Mouse (Mus musculus) mouse embryonic stem cell (cell line): ENCODE data around the gene Gm7029.

ENCODE experiments used
- in situ Hi-C, 2 experiments: fragments of 300-500 bp; cut with MboI; formaldehyde crosslinking; loops; 1 replicate in 1 of 2; 3 replicates in 1 of 2; pipeline ENCODE4 v1.14.3; 2019 to 2020; ENCODE audit warnings: low sequenced_read_pairs in 2 of 2, low pct_unique_long_range_greater_than_20kb in 1 of 2, mixed read lengths in 1 of 2; ENCODE audit not compliant: unreplicated experiment in 1 of 2

The Gm7029 gene

DNA sequence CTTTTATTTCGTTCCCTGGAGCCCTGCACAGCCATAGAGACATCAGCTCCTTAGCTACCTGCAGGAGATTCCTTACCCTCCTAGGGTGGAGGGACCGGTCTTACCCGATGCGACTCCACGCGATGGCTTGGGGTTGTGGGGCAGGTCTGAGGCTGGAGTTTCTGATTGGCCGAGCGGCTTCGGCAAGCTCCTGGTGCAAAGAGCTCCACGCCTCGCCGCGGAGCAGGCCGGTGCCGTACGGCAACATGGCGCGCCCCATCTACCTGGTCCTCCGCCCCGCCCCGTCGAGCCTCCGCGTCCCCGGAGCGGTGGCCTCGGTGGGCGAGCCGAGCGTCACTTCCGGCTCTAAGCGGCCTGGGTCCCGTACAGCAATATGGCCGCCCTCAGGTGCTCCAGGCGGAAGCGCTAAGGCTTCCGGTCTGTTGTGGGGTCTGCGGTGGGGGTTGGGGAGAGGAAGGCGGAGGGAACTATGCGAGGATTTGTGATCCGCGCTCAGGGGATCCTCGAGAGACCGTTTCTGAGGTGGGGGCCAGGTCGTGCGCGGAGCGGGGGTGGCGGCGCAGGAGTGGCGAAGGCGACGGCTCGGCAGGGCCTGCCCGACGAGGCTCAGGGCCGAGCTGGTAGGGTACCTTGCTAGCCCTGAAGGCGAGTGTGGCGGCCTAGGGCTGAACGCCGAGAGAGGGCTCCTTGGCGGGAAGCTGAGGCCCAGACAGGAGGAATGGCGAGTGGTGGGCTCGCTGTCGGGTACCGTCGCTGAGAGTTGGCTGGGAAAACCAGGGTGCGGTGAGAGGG, 35.6 kb downstream of the Gm7029 start, which contains the start of gene Daxx:
Gene Daxx, plus strand, starts transcription at position 338 of the 792 bp plus-strand sequence.
- in situ Hi-C loops, result no loop called here

DNA sequence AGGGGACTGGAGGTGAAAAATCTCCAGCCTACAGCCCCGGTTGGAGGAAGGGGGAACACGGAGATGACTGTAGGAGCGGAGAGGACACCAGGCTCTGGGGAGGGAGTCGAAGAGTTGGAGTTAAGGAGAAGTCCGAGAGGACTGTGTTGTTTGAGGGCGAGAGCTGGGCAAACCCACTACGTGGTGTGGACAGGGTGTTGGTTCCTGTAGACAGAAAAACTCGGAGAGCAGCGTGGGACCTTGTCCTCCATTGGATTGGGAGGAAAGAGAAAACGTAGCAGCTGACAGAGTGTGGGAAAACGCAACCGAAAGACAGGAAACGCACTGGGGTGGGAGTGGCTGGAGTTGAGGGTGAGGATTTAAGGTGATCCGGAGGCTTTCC, 36.2 kb downstream of the Gm7029 start:
- in situ Hi-C loops, result no loop called here

DNA sequence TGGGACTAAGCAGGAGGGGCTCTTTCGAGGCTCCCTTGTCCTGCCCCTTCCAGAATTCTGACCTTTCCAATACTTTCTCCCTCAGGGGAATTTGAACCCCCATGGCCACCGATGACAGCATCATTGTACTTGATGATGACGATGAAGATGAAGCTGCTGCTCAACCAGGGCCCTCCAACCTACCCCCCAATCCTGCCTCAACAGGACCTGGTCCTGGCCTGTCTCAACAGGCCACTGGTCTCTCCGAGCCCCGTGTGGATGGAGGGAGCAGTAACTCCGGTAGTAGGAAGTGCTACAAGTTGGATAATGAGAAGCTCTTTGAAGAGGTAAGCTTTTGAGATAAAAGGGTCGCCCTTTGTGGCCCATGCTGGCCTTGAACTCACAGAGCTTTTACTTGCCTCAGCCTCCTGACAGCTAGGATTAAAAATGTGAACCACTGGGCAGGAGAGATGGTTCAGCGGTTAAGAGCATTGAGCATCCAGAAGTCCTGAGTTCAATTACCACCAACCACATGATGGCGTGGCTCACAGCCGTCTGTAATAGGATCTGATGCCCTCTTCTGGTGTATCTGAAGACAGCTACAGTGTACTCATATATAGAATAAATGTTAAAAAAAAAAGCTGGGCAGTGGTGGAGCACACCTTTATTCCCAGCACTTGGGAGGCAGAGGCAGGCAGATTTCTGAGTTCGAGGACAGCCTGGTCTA, 36.9 kb downstream of the Gm7029 start:
- in situ Hi-C loops, result no loop called here

DNA sequence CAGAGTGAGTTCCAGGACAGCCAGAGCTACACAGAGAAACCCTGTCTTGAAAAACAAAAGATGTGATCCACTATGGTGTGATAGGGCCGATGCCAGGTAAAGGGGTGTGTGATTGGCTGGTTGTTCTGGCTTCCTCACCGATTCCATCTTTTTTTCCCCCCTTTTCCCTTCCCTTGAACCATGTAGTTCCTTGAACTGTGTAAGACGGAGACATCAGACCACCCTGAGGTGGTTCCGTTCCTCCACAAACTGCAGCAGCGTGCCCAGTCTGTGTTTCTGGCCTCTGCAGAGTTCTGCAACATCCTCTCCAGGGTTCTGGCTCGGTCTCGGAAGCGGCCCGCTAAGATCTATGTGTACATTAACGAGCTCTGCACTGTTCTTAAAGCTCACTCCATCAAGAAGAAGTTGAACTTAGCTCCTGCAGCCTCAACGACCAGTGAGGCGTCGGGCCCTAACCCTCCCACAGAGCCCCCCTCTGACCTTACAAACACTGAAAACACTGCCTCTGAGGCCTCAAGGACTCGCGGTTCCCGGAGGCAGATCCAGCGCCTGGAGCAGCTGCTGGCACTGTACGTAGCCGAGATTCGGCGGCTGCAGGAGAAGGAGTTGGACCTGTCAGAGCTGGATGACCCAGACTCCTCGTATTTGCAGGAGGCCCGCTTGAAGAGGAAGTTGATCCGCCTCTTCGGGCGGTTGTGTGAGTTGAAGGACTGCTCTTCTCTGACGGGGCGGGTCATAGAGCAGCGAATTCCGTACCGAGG, 37.6 kb downstream of the Gm7029 start:
- in situ Hi-C loops, result no loop called here

DNA sequence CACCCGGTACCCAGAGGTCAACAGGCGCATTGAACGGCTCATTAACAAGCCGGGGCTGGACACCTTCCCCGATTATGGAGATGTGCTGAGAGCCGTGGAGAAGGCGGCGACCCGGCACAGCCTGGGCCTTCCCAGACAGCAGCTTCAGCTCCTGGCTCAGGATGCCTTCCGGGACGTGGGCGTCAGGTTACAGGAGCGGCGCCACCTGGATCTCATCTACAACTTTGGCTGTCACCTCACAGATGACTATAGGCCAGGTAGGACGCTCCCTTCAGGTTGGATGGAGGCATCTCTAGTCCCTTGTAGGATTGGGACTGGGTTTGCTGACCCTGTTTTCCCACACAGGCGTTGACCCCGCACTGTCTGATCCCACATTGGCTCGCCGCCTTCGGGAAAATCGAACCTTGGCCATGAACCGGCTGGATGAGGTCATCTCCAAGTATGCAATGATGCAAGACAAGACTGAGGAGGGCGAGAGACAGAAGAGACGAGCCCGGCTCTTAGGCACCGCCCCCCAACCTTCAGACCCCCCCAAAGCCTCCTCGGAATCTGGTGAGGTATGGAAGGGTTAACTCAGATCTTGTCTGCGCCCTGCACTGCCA, 38.3 kb downstream of the Gm7029 start:
- in situ Hi-C loops, result no loop called here

DNA sequence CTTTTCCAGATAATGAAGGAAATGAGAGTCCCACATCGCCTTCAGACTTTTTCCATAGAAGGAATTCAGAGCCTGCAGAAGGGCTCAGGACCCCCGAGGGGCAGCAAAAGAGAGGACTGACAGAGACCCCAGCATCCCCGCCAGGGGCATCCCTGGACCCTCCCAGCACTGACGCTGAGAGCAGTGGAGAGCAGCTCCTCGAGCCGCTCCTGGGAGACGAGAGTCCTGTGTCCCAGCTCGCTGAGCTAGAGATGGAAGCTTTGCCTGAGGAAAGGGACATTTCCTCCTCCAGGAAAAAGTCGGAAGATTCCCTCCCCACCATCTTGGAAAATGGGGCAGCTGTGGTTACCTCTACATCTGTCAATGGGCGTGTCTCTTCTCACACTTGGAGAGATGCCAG, 39.6 kb downstream of the Gm7029 start:
- in situ Hi-C loops, result no loop called here

GRCm38 (mm10) chr17:33913905-33914304, 40.3 kb downstream of the Gm7029 start:
- in situ Hi-C loops, result no loop called here

DNA sequence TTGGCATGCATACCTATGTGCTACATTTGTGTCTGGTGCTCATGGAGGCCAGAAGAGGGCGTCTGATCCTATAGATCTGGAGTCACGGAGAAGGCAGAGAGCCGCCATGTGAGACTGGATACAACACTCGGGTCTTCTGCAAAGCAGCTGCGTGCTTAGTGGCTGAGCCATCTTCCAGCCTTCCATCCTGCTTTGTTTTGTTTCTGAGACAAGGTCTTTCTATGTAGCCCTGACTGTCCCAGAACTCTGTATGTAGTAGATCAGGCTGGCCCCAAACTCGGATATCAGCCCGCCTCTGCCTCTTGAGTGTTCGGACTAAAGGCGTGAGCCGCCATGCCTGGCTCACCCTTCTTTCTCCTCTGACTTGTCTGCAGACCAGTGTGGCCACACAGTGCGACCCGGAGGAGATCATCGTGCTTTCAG, 41.3 kb downstream of the Gm7029 start:
- in situ Hi-C loops, result no loop called here

DNA sequence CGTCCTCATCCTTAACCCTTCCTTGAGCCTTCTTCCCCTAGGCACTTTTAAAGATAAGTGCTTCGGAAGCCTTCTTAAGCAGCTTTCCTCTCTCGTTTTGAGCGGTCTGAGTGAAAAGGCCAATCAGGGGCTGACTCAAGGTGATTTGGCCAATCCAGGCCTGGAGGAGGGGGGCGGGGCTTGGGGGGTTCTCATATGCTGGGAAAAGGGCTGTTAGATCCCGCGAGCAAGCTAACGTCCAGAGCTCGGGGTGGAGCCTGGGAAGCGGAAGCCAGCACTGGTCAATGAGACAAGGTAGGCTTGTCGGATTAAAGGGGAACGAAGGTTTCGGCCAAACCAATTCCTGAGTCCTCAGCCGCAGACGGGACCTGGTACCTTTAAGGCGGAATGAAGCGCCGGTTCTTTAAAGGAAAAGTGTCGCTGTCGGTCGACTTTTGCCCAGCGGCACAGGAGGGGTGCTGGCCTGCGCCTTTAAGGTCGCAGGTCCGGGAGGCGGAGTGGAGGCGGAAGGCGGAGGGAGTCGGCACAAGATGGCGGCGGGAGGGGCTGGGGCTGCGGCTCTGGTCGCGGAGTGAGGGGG, 42.1 kb downstream of the Gm7029 start, which contains the start of the genes Tapbp and Zbtb22:
Gene Tapbp, plus strand, starts transcription at position 229 of the 580 bp plus-strand sequence.
Gene Zbtb22, plus strand, starts transcription at position 234 of the 580 bp plus-strand sequence.
- in situ Hi-C loops, result no loop called here

DNA sequence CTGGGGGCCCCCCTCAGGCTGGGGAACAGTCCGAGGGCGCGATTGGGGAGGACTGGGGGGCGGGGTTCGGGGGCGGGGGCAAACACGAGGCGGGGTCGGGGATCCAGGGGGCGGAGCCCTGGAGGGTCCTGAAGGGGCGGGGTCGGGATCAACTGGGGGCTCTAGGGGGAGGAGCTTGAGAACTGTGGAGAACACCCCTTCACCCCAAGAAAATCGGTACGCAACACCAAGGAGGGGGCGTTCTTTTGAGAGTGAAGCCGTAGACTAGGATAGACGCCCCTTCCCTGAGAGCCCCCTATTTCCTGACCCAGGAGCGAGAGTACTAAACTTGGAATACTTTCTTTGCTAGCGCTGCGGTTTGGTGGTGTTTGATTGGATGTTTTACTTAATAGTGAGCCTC, 42.7 kb downstream of the Gm7029 start:
- in situ Hi-C loops, result no loop called here

DNA sequence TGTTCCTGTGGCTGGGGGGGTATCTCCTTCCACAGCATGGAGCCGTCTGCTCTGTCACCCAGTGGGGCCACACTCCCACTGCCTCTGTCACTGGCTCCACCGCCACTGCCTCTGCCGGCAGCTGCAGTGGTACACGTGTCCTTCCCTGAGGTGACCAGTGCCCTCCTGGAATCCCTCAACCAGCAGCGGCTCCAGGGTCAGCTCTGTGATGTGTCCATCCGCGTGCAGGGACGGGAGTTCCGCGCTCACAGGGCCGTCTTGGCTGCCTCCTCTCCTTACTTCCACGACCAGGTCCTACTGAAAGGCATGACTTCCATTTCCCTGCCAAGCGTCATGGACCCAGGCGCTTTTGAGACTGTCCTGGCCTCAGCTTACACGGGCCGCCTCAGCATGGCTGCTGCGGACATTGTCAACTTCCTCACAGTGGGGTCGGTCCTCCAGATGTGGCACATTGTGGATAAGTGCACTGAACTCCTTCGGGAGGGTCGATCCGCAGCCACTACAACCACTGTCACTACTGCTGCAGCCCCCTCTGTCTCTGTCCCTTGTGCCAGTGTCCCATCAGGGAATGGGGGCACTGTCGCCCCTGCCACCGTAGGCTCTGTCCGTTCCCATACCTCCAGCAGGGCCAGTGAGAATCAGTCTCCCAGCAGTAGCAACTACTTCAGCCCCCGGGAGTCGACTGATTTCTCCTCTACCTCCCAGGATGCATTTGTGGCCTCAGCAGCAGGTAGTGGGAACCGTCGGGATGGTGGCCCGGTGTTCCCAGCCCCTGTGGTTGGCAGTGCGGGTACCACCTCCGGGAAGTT, 43.4 kb downstream of the Gm7029 start:
- in situ Hi-C loops, result no loop called here

DNA sequence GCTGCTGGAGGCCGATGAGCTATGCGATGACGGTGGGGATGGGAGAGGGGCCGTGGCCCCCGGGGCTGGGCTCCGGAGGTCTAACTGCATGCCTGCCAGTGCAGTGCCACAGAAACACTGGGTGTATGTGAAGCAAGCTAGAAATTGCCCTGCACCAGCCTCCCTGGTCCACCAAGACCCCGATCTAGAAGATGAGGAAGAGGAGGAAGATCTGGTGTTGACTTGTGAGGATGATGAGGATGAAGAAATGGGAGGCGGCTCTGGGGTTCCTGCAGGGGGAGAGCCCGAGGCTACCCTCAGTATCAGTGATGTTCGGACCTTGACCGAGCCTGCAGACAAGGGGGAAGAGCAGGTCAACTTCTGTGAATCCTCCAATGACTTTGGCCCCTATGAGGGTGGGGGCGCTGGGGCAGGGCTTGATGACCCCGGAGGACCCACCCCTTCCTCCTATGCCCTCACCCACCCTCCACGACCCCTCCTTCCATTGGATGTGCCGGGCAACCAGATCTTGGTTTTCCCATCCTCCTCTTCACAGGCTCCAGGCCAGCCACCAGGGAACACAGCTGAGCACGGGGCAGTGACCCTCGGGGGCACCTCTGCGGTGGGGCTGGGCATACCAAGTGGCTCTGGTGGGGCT, 44.1 kb downstream of the Gm7029 start:
- in situ Hi-C loops, result no loop called here

GRCm38 (mm10) chr17:33918293-33919203, 44.9 kb downstream of the Gm7029 start:
- in situ Hi-C loops, result no loop called here

- in situ Hi-C loops, result no loop called here
These were observed 46.0 kb downstream of the Gm7029 start for GRCm38 (mm10) chr17:33919351-33920281.
